In genomic region chr4:117680963-117681362, GRCm38 (mm10) we compare ENCODE assay signal across 10 mouse cellular contexts. TPM values are rescaled to one million over a fixed set of nuclear protein-coding genes. Genes with fewer than 3 reads are reported as not detected.
DNase-seq lines count a peak whose midpoint lies in the region; ATAC-seq and TF ChIP-seq lines count a peak whose summit lies in the region.
"Had no signal": no experiment of that assay in that cellular context is flagged by ENCODE, and none has a peak within 500 bp of the region (broad histone marks: within the 10 kb centered on the region; RNA-seq: fewer than 3 reads in every experiment).

No protein-coding gene starts in this region.

- H3K9ac ChIP-seq in heart, embryonic 12.5 days, result 0 out of 2 replicates have a peak overlapping the region, but pooled peaks have one; percentile 89
- no peak overlapping the region for H3K9ac ChIP-seq in liver, embryonic 12.5 days

- ATAC-seq in heart, embryonic 12.5 days (ENCODE audit: insufficient number of reproducible peaks, low FRiP score), result no peak
- no peak for ATAC-seq in liver, embryonic 12.5 days

- peak overlapping the region; percentile 85 for H3K4me2 ChIP-seq in heart, embryonic 12.5 days
- peak overlapping the region; percentile 88 for H3K4me2 ChIP-seq in liver, embryonic 12.5 days

- DNase-seq in heart, adult 8-10 months (ENCODE audit: low spot score), result no peak
- DNase-seq in A20 (ENCODE audit: low read depth, low spot score), result peak; percentile 13
- DNase-seq in adrenal gland, adult 2 months, result no peak
- DNase-seq in spleen, postnatal 14 days (ENCODE audit: low spot score in 2 of 2), result no peak
- DNase-seq in layer of hippocampus, postnatal 25 days (ENCODE audit: extremely low spot score in 1 of 2, low spot score in 1 of 2), result no peak
- DNase-seq: thymus, postnatal 36 days had no signal

- WGBS in heart, embryonic 12.5 days, result 81% methylated on average over 6 of the region's 6 CpGs
- 72% methylated on average over 6 of the region's 6 CpGs for WGBS in liver, embryonic 12.5 days (ENCODE audit: insufficient replicate concordance)

- peaks cover 44% of the 10 kb centered on the region for H3K36me3 ChIP-seq in heart, embryonic 12.5 days
- peaks cover 49% of the 10 kb centered on the region for H3K36me3 ChIP-seq in liver, embryonic 12.5 days

- peaks cover 9% of the 10 kb centered on the region for H3K4me1 ChIP-seq in heart, embryonic 12.5 days (replicated peaks)
- H3K4me1 ChIP-seq in embryonic fibroblast, embryonic 13.5 days (ENCODE audit: control insufficient read depth, insufficient read depth, low read length), result no peaks in the 10 kb centered on the region
- peaks cover 21% of the 10 kb centered on the region for H3K4me1 ChIP-seq in liver, embryonic 12.5 days

- H3K9me3 ChIP-seq in heart, embryonic 12.5 days (replicated peaks), result no peaks in the 10 kb centered on the region
- H3K9me3 ChIP-seq in liver, embryonic 12.5 days (replicated peaks), result no peaks in the 10 kb centered on the region

- no peak for TF ChIP-seq CTCF in embryonic fibroblast, embryonic 13.5 days (IDR thresholded peaks at IDR 0.05; ENCODE audit: borderline replicate concordance, insufficient read depth, low read length)

- TF ChIP-seq POLR2A in embryonic fibroblast, embryonic 13.5 days (IDR thresholded peaks at IDR 0.05; ENCODE audit: low read depth, low read length), result no peak

- no peak overlapping the region for H3K27ac ChIP-seq in heart, embryonic 12.5 days (ENCODE audit: poor library complexity, severe bottlenecking)
- no peak overlapping the region for H3K27ac ChIP-seq in embryonic fibroblast, embryonic 13.5 days (ENCODE audit: insufficient read depth, low read length)
- H3K27ac ChIP-seq in liver, embryonic 12.5 days, result peak overlapping the region; percentile 76; the same call in 1 of the 2 replicates

- H3K4me3 ChIP-seq in heart, embryonic 12.5 days, result peak overlapping the region; percentile 73
- H3K4me3 ChIP-seq in embryonic fibroblast, embryonic 13.5 days (ENCODE audit: insufficient read depth, low read length), result peak overlapping the region; percentile 80
- H3K4me3 ChIP-seq in liver, embryonic 12.5 days, result peak overlapping the region; percentile 88

- no peaks in the 10 kb centered on the region for H3K27me3 ChIP-seq in heart, embryonic 12.5 days (replicated peaks)
- no peaks in the 10 kb centered on the region; the same call in 1 of the 2 replicates for H3K27me3 ChIP-seq in liver, embryonic 12.5 days (replicated peaks)

RNA-seq across cellular contexts. Expression of gene Dmap1, which starts 1.1 kb away (rescaled TPM):
- 44.0 and 47.2 TPM in 2 replicates for polyA plus RNA-seq in heart, embryonic 12.5 days (2016; fragmentation: Nextera tagmentation; extraction: Ambion mirVana)
- total RNA-seq in heart, adult 8-10 months (2022), result 10 to 100 TPM; 15.9 to 23.7 (median 20.9) TPM
- polyA plus RNA-seq in embryonic fibroblast, embryonic 13.5 days (2011; ENCODE audit: insufficient read length, low read depth, missing spikeins), result 17.9 and 18.6 TPM in 2 replicates
- polyA plus RNA-seq in liver, embryonic 12.5 days (2016; fragmentation: Nextera tagmentation; extraction: Ambion mirVana), result 30.4 and 31.1 TPM in 2 replicates
- 10 to 100 TPM; 19.5 to 28.0 TPM for total RNA-seq in adrenal gland, adult 2 months (2021)
- polyA plus RNA-seq in adrenal gland, adult 2 months (2012; rRNA removed), result 15.4 and 19.4 TPM in 2 replicates
- 10 to 100 TPM; 35.8 to 39.6 TPM for total RNA-seq in layer of hippocampus, postnatal 25 days (2021)

RNA-seq across cellular contexts. Expression of gene Gm12845, which starts 43.2 kb away (rescaled TPM):
- polyA plus RNA-seq in heart, embryonic 12.5 days (2016; fragmentation: Nextera tagmentation; extraction: Ambion mirVana), result not detected in 2 replicates
- total RNA-seq in heart, adult 8-10 months (2022), result not detected
- polyA plus RNA-seq in embryonic fibroblast, embryonic 13.5 days (2011; ENCODE audit: insufficient read length, low read depth, missing spikeins), result not detected in 2 replicates
- not detected in 2 replicates for polyA plus RNA-seq in liver, embryonic 12.5 days (2016; fragmentation: Nextera tagmentation; extraction: Ambion mirVana)
- total RNA-seq in adrenal gland, adult 2 months (2021), result not detected
- polyA plus RNA-seq in adrenal gland, adult 2 months (2012; rRNA removed), result not detected in 2 replicates
- total RNA-seq in layer of hippocampus, postnatal 25 days (2021), result not detected
- total RNA-seq: megakaryocyte-erythroid progenitor cell, adult 5-6 weeks had no signal
